8 mouse cellular contexts compared by ENCODE assay signal in genomic region chr4:99650945-99651690, GRCm38 (mm10). TPM values are rescaled to one million over a fixed set of nuclear protein-coding genes. Genes with fewer than 3 reads are reported as not detected.
DNase-seq lines count a peak whose midpoint lies in the region; ATAC-seq and TF ChIP-seq lines count a peak whose summit lies in the region.
"Had no signal": no experiment of that assay in that cellular context is flagged by ENCODE, and none has a peak within 500 bp of the region (broad histone marks: within the 10 kb centered on the region; RNA-seq: fewer than 3 reads in every experiment).

No protein-coding gene starts in this region.

- no peak overlapping the region for H3K9ac ChIP-seq in forebrain, embryonic 13.5 days
- no peak overlapping the region for H3K9ac ChIP-seq in hindbrain, postnatal 0 days (replicated peaks; ENCODE audit: low read length)
- H3K9ac ChIP-seq: liver, embryonic 14.5 days had no signal

- DNase-seq in hindbrain, postnatal 0 days (ENCODE audit: low spot score) = no peak
- peak; percentile 58 for DNase-seq in retina, embryonic 14.5 days (ENCODE audit: low spot score)
- DNase-seq in frontal cortex, postnatal 25 days (ENCODE audit: low spot score in 2 of 2) = no peak
- no peak for DNase-seq in right cerebral cortex, adult 18-20 months

- WGBS in forebrain, embryonic 13.5 days = under 1% methylated on average over 57 of the region's 59 CpGs
- 2% methylated on average over 57 of the region's 59 CpGs for WGBS in hindbrain, postnatal 0 days

- no peak for TF ChIP-seq CTCF in hindbrain, postnatal 0 days (IDR thresholded peaks at IDR 0.05; ENCODE audit: low read depth)

- H3K27ac ChIP-seq in forebrain, embryonic 13.5 days = no peak overlapping the region
- no peak overlapping the region for H3K27ac ChIP-seq in hindbrain, postnatal 0 days
- H3K27ac ChIP-seq: liver, embryonic 14.5 days had no signal

- H3K36me3 ChIP-seq in megakaryocyte, embryonic 14.5 days (replicated peaks; ENCODE audit: low read length) = no peaks in the 10 kb centered on the region
- no peaks in the 10 kb centered on the region for H3K36me3 ChIP-seq in forebrain, embryonic 13.5 days (ENCODE audit: poor library complexity, severe bottlenecking)
- H3K36me3 ChIP-seq in hindbrain, postnatal 0 days (ENCODE audit: insufficient read depth, low read length) = no peaks in the 10 kb centered on the region

- peaks cover 87% of the 10 kb centered on the region for H3K27me3 ChIP-seq in megakaryocyte, embryonic 14.5 days (replicated peaks)
- peaks cover 99% of the 10 kb centered on the region for H3K27me3 ChIP-seq in forebrain, embryonic 13.5 days
- H3K27me3 ChIP-seq in hindbrain, postnatal 0 days (ENCODE audit: insufficient read depth, low read length) = peaks cover 75% of the 10 kb centered on the region

- ATAC-seq in megakaryocyte, adult 5-6 weeks (ENCODE audit: poor library complexity, severe bottlenecking) = no peak
- no peak for ATAC-seq in forebrain, embryonic 13.5 days
- ATAC-seq in hindbrain, postnatal 0 days = no peak

- H3K4me3 ChIP-seq in megakaryocyte, embryonic 14.5 days (replicated peaks) = peak overlapping the region; percentile 83
- H3K4me3 ChIP-seq in forebrain, embryonic 13.5 days = peak overlapping the region; percentile 27
- peak overlapping the region; percentile 15 for H3K4me3 ChIP-seq in hindbrain, postnatal 0 days (ENCODE audit: low read length)

- H3K4me1 ChIP-seq in megakaryocyte, embryonic 14.5 days = peaks cover 35% of the 10 kb centered on the region
- peaks cover 18% of the 10 kb centered on the region for H3K4me1 ChIP-seq in forebrain, embryonic 13.5 days
- no peaks in the 10 kb centered on the region for H3K4me1 ChIP-seq in hindbrain, postnatal 0 days (ENCODE audit: insufficient read depth, low read length)

- H3K4me2 ChIP-seq in forebrain, embryonic 13.5 days = peak overlapping the region; percentile 46
- peak overlapping the region; percentile 30 for H3K4me2 ChIP-seq in hindbrain, postnatal 0 days (ENCODE audit: low read depth, low read length)

- H3K9me3 ChIP-seq in megakaryocyte, embryonic 14.5 days = peaks cover 29% of the 10 kb centered on the region
- no peaks in the 10 kb centered on the region for H3K9me3 ChIP-seq in forebrain, embryonic 13.5 days (replicated peaks)
- H3K9me3 ChIP-seq in hindbrain, postnatal 0 days (ENCODE audit: low read length) = no peaks in the 10 kb centered on the region

RNA-seq across cellular contexts. Expression of gene Foxd3, which starts 5.0 kb away (rescaled TPM):
- polyA plus RNA-seq in megakaryocyte, embryonic 14.5 days (2012; ENCODE audit: insufficient read depth, low replicate concordance) = not detected in 2 replicates
- total RNA-seq in megakaryocyte, adult 5-6 weeks (2015) = not detected in 2 replicates
- total RNA-seq in megakaryocyte, adult 5-6 weeks (2017) = not detected in 2 replicates
- not detected in 2 replicates for polyA plus RNA-seq in forebrain, embryonic 13.5 days (2015; fragmentation: Nextera tagmentation; extraction: Ambion mirVana)
- total RNA-seq in hindbrain, postnatal 0 days (2014; rRNA removed) = 5.3 and 8.1 TPM in 2 replicates
- 0.92 and 1.1 TPM in 2 replicates for polyA plus RNA-seq in hindbrain, postnatal 0 days (2015; fragmentation: Nextera tagmentation; extraction: Ambion mirVana)

Comparison
In these comparisons a context has a peak if more than half of its experiments do, and no peak if none do; other contexts are left out.
1. H3K4me3 ChIP-seq: peak in every context shown above with its lines; median percentile 83 in megakaryocyte, embryonic 14.5 days; 27 in forebrain, embryonic 13.5 days; 15 in hindbrain, postnatal 0 days.